Mouse (Mus musculus) heart, embryonic 10.5 days (tissue): ENCODE results near the gene Fam241b. TPM values are rescaled to one million over a fixed set of nuclear protein-coding genes. Genes with fewer than 3 reads are reported as not detected.

ENCODE experiments used
- DNase-seq: peaks from one replicate; pipeline ENCODE4 v3.0.0-alpha.2; 2017; ENCODE audit warnings: low spot score
- H3K27ac ChIP-seq: fragments of 300-500 bp; sonication (generic); 2 replicates; pipeline ENCODE4 v1.5.1; 2016; ENCODE audit warnings: mild to moderate bottlenecking
- H3K27me3 ChIP-seq: fragments of 300-500 bp; sonication (generic); 2 replicates; pipeline ENCODE4 v1.6.1; 2016; ENCODE audit warnings: mild to moderate bottlenecking; ENCODE audit not compliant: poor library complexity, insufficient read depth, severe bottlenecking
- H3K36me3 ChIP-seq: fragments of 300-500 bp; sonication (generic); 2 replicates; pipeline ENCODE4 v1.6.1; 2016; ENCODE audit warnings: mild to moderate bottlenecking, moderate library complexity
- H3K4me1 ChIP-seq: fragments of 300-500 bp; sonication (generic); 2 replicates; pipeline ENCODE4 v1.6.1; 2016; ENCODE audit warnings: mild to moderate bottlenecking
- H3K4me3 ChIP-seq: fragments of 300-500 bp; sonication (generic); 2 replicates; pipeline ENCODE4 v1.5.1; 2016; ENCODE audit warnings: mild to moderate bottlenecking, moderate library complexity
- H3K9me3 ChIP-seq: fragments of 300-500 bp; sonication (generic); 2 replicates; pipeline ENCODE4 v1.6.1; 2016; ENCODE audit warnings: mild to moderate bottlenecking, moderate library complexity
- WGBS: fragments of 180-500 bp; shearing (Covaris S2); methylation state at CpG from one replicate; pipeline ENCODE4 v1.1.7; 2016; 5-methylcytosine and 5-hydroxymethylcytosine counted together
- polyA plus RNA-seq: library from polyadenylated mRNA; unstranded; fragments of >200 nt; fragmentation: Nextera tagmentation; extraction: Ambion mirVana; gene quantifications from 2 replicates; pipeline ENCODE4 v1.2.1, GENCODE M21; 2016

Fam241b gene
- polyA plus RNA-seq, 1 experiment from 2014 or later, result 5.9 TPM

- Histone ChIP-seq H3K27ac (0 out of 2 replicates have a peak overlapping the region, but pooled peaks have one; percentile 16), H3K4me1 (peaks cover 23% of the 10 kb centered on the region), H3K9me3 (no peaks in the 10 kb centered on the region), H3K36me3 (no peaks in the 10 kb centered on the region), H3K4me3 (no peak overlapping the region), H3K27me3 (0 out of 2 replicates have a peak, but pooled peaks cover 5% of the 10 kb centered on the region)
- 73% methylated on average over 13 of the region's 13 CpGs for WGBS
- no peak for DNase-seq
Measured at GRCm38 (mm10) chr10:62058508-62059375, 85.0 kb downstream of the Fam241b start.

Other genes starting within 250 kb of the Fam241b start
- 12.3 and 17.7 TPM in 2 replicates for gene Col13a1, start 164.8 kb downstream of the Fam241b start, polyA plus RNA-seq
- gene Neurog3, start 10.8 kb downstream of the Fam241b start, polyA plus RNA-seq, result not detected in 2 replicates
- 7.7 and 13.9 TPM in 2 replicates for gene Tspan15, start 87.3 kb upstream of the Fam241b start, polyA plus RNA-seq
- gene Tacr2, start 108.5 kb upstream of the Fam241b start, polyA plus RNA-seq, result not detected in 2 replicates
- gene Hk1, start 236.0 kb upstream of the Fam241b start, polyA plus RNA-seq, result 157 and 286 TPM in 2 replicates